Mouse (Mus musculus): ENCODE results near the gene Vmn1r16.
"Not testable (repeated sequence)": the region's sequence is repeated elsewhere in the genome, so short reads cannot be mapped to it uniquely, and the experiment has no call there.

The Vmn1r16 gene

GRCm38 (mm10) chr6:57329394-57329793 is at the start of gene Vmn1r16:
Vmn1r16 (minus strand) TSS chr6:57329494.
- DNase-seq: no peak

GRCm38 (mm10) chr6:57367496-57367895 is 38.2 kb upstream of the Vmn1r16 start:
- DNase-seq: no peak

GRCm38 (mm10) chr6:57365866-57366265 is 36.6 kb upstream of the Vmn1r16 start:
- DNase-seq: not testable (repeated sequence)

- DNase-seq: no peak
Observed at GRCm38 (mm10) chr6:57363627-57364026, 34.3 kb upstream of the Vmn1r16 start, which contains the start of gene Vmn1r17. Vmn1r17 (minus strand) TSS chr6:57363727.

GRCm38 (mm10) chr6:57356864-57357263 is 27.6 kb upstream of the Vmn1r16 start:
- no peak for DNase-seq

DNA sequence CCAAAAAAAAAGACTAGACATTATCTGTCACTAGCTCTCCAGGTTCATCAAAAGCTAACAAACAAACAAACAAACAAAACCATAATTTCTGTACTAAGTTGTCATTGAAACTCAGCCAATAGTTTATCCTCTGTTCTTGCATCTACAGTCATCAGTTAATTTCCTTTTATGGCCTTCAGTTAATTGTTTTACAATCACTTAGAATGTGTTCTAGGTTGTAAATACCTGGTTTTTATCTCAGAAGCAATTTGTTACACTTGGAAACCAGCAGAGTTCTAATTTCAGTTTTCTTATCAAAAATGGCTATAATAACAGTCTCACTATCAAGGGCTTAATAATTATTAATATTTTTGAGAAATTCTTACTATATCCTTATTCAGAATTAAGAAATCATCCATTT is 3.1 kb downstream of the Vmn1r16 start:
- DNase-seq: no peak

GRCm38 (mm10) chr6:57278952-57279351 is 50.3 kb downstream of the Vmn1r16 start:
- no peak for DNase-seq

DNA sequence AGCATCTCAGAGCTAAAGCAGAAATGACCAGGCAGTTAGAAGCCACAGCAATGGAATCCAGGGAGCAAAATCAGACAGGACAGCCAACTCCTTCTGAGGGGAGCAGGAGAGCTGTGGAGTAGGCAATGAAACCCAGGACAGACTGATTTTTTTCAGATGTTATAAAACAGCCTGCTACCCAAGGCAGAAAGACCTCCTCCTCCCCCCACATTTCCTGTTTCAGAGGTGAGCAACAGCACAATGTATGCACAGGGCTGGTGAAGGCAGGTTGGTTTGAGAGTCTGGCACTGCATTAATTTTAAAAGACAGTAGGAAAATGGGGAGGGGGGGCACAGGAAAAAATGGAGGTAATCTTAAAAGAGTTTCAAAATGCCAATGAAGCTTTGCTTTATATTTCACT is 56.8 kb downstream of the Vmn1r16 start:
- no peak for DNase-seq

DNA sequence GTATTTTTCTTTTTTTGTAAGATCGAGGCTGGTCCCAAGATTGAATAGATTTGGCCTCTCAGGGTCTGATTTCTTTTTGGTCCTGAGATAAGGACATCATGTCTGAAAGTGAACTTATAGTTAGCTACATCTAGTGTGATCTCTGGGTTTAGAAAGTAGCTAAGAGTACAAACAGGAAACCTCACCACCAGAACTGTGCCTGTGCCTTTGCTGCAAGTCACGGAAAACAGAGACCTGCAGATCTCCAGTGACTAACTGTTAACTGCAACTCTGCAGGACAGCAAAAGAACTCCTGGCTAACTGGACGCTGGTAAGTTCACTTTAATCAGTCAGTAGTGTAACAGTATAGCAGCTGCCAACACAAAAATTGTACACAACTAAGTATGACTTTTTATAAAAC is 57.4 kb downstream of the Vmn1r16 start:
- no peak for DNase-seq

All from cerebellum, postnatal 10 days (tissue).